Mouse (Mus musculus): ENCODE measurements around the gene Rin1. TPM values are rescaled to one million over a fixed set of nuclear protein-coding genes. Genes with fewer than 3 reads are reported as not detected.
A peak's percentile ranks its signal among the peaks of the same experiment; 100 is the strongest.

The Rin1 gene
- polyA plus RNA-seq, 1 experiment from 2014 or later: 1.6 TPM

DNA sequence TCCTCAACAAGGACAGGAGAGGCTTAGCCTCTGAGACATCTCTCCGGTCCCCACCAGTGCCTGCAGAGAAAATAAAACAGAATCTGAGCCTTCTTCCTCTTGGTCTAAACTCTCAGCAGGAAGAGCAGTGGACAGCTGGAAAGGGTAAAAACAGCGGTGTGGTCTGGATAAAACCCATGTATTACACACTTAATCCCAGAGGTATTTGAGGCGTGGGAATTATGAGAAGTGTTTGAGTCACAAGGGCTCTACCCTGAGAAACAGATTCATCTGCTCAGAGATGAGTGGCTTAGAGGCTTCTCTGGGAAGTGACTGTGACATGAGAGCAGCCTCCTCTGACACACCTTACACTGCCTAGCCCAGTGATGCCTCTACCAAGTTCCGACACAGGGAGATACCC is 32.7 kb upstream of the Rin1 start:
- WGBS: 91% methylated on average over 4 of the region's 4 CpGs
- no peaks in the 10 kb centered on the region for H3K27me3 ChIP-seq (ENCODE audit: control insufficient read depth, insufficient read depth, low read length)
- ATAC-seq (ENCODE audit: low FRiP score, low TSS enrichment): no peak

GRCm38 (mm10) chr19:5018191-5018590 is 32.1 kb upstream of the Rin1 start:
- Histone ChIP-seq H3K9me3 (ENCODE audit: control insufficient read depth, low read length) (no peaks in the 10 kb centered on the region), H3K4me1 (ENCODE audit: control insufficient read depth, insufficient read depth, low read length) (0 out of 2 replicates have a peak, but pooled peaks cover 2% of the 10 kb centered on the region), H3K36me3 (ENCODE audit: control insufficient read depth, insufficient read depth, low read length) (no peaks in the 10 kb centered on the region), H3K27ac (replicated peaks; ENCODE audit: low read depth, low read length) (no peak overlapping the region), H3K27me3 (ENCODE audit: control insufficient read depth, insufficient read depth, low read length) (no peaks in the 10 kb centered on the region), H3K9ac (replicated peaks; ENCODE audit: low read length) (no peak overlapping the region), H3K4me3 (replicated peaks; ENCODE audit: low read depth, low read length) (no peak overlapping the region), H3K4me2 (ENCODE audit: low read length) (no peak overlapping the region)
- WGBS: 85% methylated on average over 3 of the region's 3 CpGs
- DNase-seq: no peak
- ATAC-seq (ENCODE audit: low FRiP score, low TSS enrichment): no peak

More for the DNA sequence above, 32.7 kb upstream of the Rin1 start:
- Histone ChIP-seq H3K4me1 (ENCODE audit: control insufficient read depth, insufficient read depth, low read length) (0 out of 2 replicates have a peak, but pooled peaks cover 2% of the 10 kb centered on the region), H3K27ac (replicated peaks; ENCODE audit: low read depth, low read length) (no peak overlapping the region), H3K9ac (replicated peaks; ENCODE audit: low read length) (no peak overlapping the region), H3K4me2 (ENCODE audit: low read length) (no peak overlapping the region), H3K9me3 (ENCODE audit: control insufficient read depth, low read length) (no peaks in the 10 kb centered on the region), H3K36me3 (ENCODE audit: control insufficient read depth, insufficient read depth, low read length) (no peaks in the 10 kb centered on the region), H3K4me3 (replicated peaks; ENCODE audit: low read depth, low read length) (no peak overlapping the region)
- no peak for DNase-seq

GRCm38 (mm10) chr19:5021416-5021815 is 28.9 kb upstream of the Rin1 start:
- Histone ChIP-seq H3K36me3 (ENCODE audit: control insufficient read depth, insufficient read depth, low read length) (no peaks in the 10 kb centered on the region), H3K27ac (replicated peaks; ENCODE audit: low read depth, low read length) (no peak overlapping the region), H3K4me2 (ENCODE audit: low read length) (no peak overlapping the region), H3K9ac (replicated peaks; ENCODE audit: low read length) (no peak overlapping the region), H3K4me3 (replicated peaks; ENCODE audit: low read depth, low read length) (no peak overlapping the region), H3K4me1 (ENCODE audit: control insufficient read depth, insufficient read depth, low read length) (peaks cover 7% of the 10 kb centered on the region; the same call in 1 of the 2 replicates), H3K9me3 (ENCODE audit: control insufficient read depth, low read length) (no peaks in the 10 kb centered on the region), H3K27me3 (ENCODE audit: control insufficient read depth, insufficient read depth, low read length) (no peaks in the 10 kb centered on the region)
- DNase-seq (no peak), ATAC-seq (ENCODE audit: low FRiP score, low TSS enrichment) (no peak)
- 88% methylated on average over 2 of the region's 2 CpGs for WGBS

DNA sequence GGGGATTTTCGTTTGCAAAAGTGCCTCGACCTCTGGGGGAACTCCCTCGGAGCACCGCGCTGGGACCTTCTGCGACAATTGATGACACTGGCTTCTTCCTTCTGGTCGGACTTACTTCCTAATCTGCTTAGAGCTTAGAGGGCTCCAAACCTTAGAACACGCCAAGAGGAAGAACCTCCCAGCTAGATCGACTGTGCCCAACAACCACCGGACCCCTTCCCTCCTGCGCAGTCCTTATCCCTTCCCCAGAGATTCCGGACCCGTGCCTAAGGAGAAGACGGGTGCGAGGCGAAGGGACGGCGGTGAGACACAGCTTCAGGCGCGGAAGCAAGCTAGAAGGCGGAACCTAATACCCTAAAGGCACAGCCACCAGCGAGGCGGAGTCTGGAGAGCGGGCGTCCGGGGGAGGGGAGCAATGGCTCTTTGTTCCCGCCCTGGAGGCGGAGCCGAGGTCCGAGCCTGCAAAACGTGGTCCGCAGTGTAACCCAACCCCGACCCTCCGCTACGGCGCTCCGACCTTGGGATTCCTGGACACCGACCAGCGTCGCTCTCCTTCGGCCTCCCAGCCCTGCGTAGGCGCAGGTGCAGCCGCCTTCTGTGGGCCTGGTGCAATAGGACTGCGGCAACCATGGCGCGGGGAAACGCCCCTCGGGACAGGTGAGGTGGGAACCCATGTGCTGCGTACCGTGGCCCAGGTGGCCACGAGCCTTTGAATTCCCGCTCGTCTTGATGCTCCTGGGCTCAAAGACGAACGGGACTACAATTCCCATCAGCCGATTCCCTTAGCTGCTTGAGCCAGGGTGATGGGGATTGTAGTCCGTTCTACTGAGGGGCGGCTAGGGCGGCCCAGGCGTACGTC is 26.4 kb upstream of the Rin1 start, which contains the start of gene Slc29a2:
Gene Slc29a2 (plus strand): TSS at position 240 of the 859 bp plus-strand sequence.
- Histone ChIP-seq H3K9me3 (ENCODE audit: control insufficient read depth, low read length) (no peaks in the 10 kb centered on the region), H3K4me3 (replicated peaks; ENCODE audit: low read depth, low read length) (peak within 1 kb of the TSS; percentile 51), H3K9ac (replicated peaks; ENCODE audit: low read length) (peak within 1 kb of the TSS; percentile 60), H3K4me2 (ENCODE audit: low read length) (peak within 1 kb of the TSS; percentile 58), H3K27me3 (ENCODE audit: control insufficient read depth, insufficient read depth, low read length) (no peaks in the 10 kb centered on the region), H3K4me1 (ENCODE audit: control insufficient read depth, insufficient read depth, low read length) (peaks cover 5% of the 10 kb centered on the region; the same call in 1 of the 2 replicates), H3K27ac (replicated peaks; ENCODE audit: low read depth, low read length) (peak within 1 kb of the TSS; percentile 87), H3K36me3 (ENCODE audit: control insufficient read depth, insufficient read depth, low read length) (peaks cover 10% of the 10 kb centered on the region)
- ATAC-seq (ENCODE audit: low FRiP score, low TSS enrichment) (peak; percentile 92), DNase-seq (peak; percentile 94)
- WGBS: under 1% methylated on average over 62 of the region's 62 CpGs

GRCm38 (mm10) chr19:5026111-5026510 is 24.2 kb upstream of the Rin1 start:
- Histone ChIP-seq H3K4me2 (ENCODE audit: low read length) (no peak overlapping the region), H3K27me3 (ENCODE audit: control insufficient read depth, insufficient read depth, low read length) (no peaks in the 10 kb centered on the region), H3K27ac (replicated peaks; ENCODE audit: low read depth, low read length) (no peak overlapping the region), H3K4me3 (replicated peaks; ENCODE audit: low read depth, low read length) (no peak overlapping the region), H3K9me3 (ENCODE audit: control insufficient read depth, low read length) (no peaks in the 10 kb centered on the region), H3K36me3 (ENCODE audit: control insufficient read depth, insufficient read depth, low read length) (peaks cover 31% of the 10 kb centered on the region), H3K4me1 (ENCODE audit: control insufficient read depth, insufficient read depth, low read length) (peaks cover 5% of the 10 kb centered on the region; the same call in 1 of the 2 replicates), H3K9ac (replicated peaks; ENCODE audit: low read length) (no peak overlapping the region)
- no peak for DNase-seq
- 90% methylated on average over 8 of the region's 8 CpGs for WGBS
- no peak for ATAC-seq (ENCODE audit: low FRiP score, low TSS enrichment)

DNA sequence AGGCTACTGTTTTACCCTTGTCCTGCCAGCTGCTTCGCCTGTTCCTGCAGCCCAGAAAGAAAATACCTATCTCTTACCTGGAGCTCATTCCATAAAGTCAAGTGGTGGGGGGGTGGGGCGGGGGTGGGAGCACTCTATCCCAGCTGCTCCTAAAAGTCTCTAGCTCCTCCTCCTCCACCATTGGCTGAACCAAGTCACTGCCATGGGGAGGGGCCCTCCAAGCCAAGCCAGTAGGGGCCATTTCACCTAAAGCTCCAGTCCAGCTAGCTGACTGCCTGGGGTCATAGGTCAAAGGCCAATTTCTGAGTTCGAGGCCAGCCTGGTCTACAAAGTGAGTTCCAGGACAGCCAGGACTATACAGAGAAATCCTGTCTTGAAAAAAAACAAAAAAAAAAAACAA is 17.6 kb upstream of the Rin1 start:
- Histone ChIP-seq H3K9ac (replicated peaks; ENCODE audit: low read length) (no peak overlapping the region), H3K27ac (replicated peaks; ENCODE audit: low read depth, low read length) (no peak overlapping the region), H3K27me3 (ENCODE audit: control insufficient read depth, insufficient read depth, low read length) (no peaks in the 10 kb centered on the region), H3K4me2 (ENCODE audit: low read length) (no peak overlapping the region), H3K4me1 (ENCODE audit: control insufficient read depth, insufficient read depth, low read length) (0 out of 2 replicates have a peak, but pooled peaks cover under 1% of the 10 kb centered on the region), H3K9me3 (ENCODE audit: control insufficient read depth, low read length) (no peaks in the 10 kb centered on the region), H3K36me3 (ENCODE audit: control insufficient read depth, insufficient read depth, low read length) (peaks cover 32% of the 10 kb centered on the region), H3K4me3 (replicated peaks; ENCODE audit: low read depth, low read length) (no peak overlapping the region)
- ATAC-seq (ENCODE audit: low FRiP score, low TSS enrichment) (no peak), DNase-seq (no peak)
- WGBS: 84% methylated on average over 3 of the region's 3 CpGs

DNA sequence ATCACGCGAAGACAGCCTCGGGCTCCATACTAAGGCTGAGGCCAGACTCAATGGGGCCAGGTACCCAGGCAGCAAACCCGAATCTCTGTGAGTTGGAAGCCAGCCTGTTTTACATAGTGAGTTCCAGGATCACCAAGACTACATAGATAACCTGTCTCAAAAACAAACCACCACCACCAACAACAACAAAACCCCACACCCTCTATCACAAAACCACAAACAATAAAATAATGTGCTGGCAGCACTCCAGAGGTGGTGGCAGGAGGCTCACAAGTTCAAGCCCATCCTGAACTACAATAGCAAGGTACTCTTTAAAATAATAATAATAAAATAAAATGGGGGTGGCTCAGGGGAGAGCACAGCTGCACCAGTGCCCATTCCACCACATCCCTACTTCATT is 13.7 kb upstream of the Rin1 start:
- 80% methylated on average over 4 of the region's 4 CpGs for WGBS
- Histone ChIP-seq H3K36me3 (ENCODE audit: control insufficient read depth, insufficient read depth, low read length) (0 out of 2 replicates have a peak, but pooled peaks cover under 1% of the 10 kb centered on the region), H3K4me1 (ENCODE audit: control insufficient read depth, insufficient read depth, low read length) (peaks cover 19% of the 10 kb centered on the region), H3K9me3 (ENCODE audit: control insufficient read depth, low read length) (no peaks in the 10 kb centered on the region), H3K27me3 (ENCODE audit: control insufficient read depth, insufficient read depth, low read length) (no peaks in the 10 kb centered on the region), H3K4me2 (ENCODE audit: low read length) (no peak overlapping the region), H3K9ac (replicated peaks; ENCODE audit: low read length) (no peak overlapping the region), H3K4me3 (replicated peaks; ENCODE audit: low read depth, low read length) (no peak overlapping the region), H3K27ac (replicated peaks; ENCODE audit: low read depth, low read length) (no peak overlapping the region)
- DNase-seq (no peak), ATAC-seq (ENCODE audit: low FRiP score, low TSS enrichment) (no peak)

GRCm38 (mm10) chr19:5037678-5038571 is 12.4 kb upstream of the Rin1 start:
- peak overlapping the region; percentile 89 for H3K4me3 ChIP-seq (replicated peaks; ENCODE audit: low read depth, low read length)
- H3K4me1 ChIP-seq (ENCODE audit: control insufficient read depth, insufficient read depth, low read length): peaks cover 25% of the 10 kb centered on the region
- H3K27me3 ChIP-seq (ENCODE audit: control insufficient read depth, insufficient read depth, low read length): no peaks in the 10 kb centered on the region
- H3K27ac ChIP-seq (replicated peaks; ENCODE audit: low read depth, low read length): peak overlapping the region; percentile 86
- peak overlapping the region; percentile 94 for H3K9ac ChIP-seq (replicated peaks; ENCODE audit: low read length)
- peak overlapping the region; percentile 86 for H3K4me2 ChIP-seq (ENCODE audit: low read length)
- H3K36me3 ChIP-seq (ENCODE audit: control insufficient read depth, insufficient read depth, low read length): no peaks in the 10 kb centered on the region
- ATAC-seq (ENCODE audit: low FRiP score, low TSS enrichment): peak; percentile 69; the same call in 1 of the 2 replicates
- WGBS: 6% methylated on average over 32 of the region's 32 CpGs
- peak; percentile 90 for DNase-seq
- no peaks in the 10 kb centered on the region for H3K9me3 ChIP-seq (ENCODE audit: control insufficient read depth, low read length)
